Mouse (Mus musculus) retina, postnatal 7 days (tissue): ENCODE measurements around the gene Sec24b.

Experiments
- DNase-seq: peaks from one replicate; pipeline ENCODE4 v3.0.0-alpha.2; 2012; ENCODE audit warnings: low read depth, low spot score

Sec24b gene

GRCm38 (mm10) chr3:130055416-130056385 is 5.7 kb downstream of the Sec24b start:
- no peak for DNase-seq

GRCm38 (mm10) chr3:130054587-130054986 is 6.8 kb downstream of the Sec24b start:
- no peak for DNase-seq

- no peak for DNase-seq
These were observed 7.8 kb downstream of the Sec24b start for GRCm38 (mm10) chr3:130053340-130054066.

GRCm38 (mm10) chr3:130052541-130053298 is 8.6 kb downstream of the Sec24b start:
- DNase-seq, result no peak

- no peak for DNase-seq
These were observed 9.2 kb downstream of the Sec24b start for GRCm38 (mm10) chr3:130052116-130052515.

GRCm38 (mm10) chr3:130040711-130041110 is 20.6 kb downstream of the Sec24b start:
- no peak for DNase-seq

GRCm38 (mm10) chr3:130040017-130040416 is 21.3 kb downstream of the Sec24b start:
- DNase-seq, result no peak

GRCm38 (mm10) chr3:130028741-130029140 is 32.6 kb downstream of the Sec24b start:
- DNase-seq, result no peak

- no peak for DNase-seq
These were observed 35.2 kb downstream of the Sec24b start for GRCm38 (mm10) chr3:130026181-130026580.

- no peak for DNase-seq
These were observed 35.8 kb downstream of the Sec24b start for GRCm38 (mm10) chr3:130025556-130025955.

GRCm38 (mm10) chr3:130012943-130013342 is 48.4 kb downstream of the Sec24b start:
- no peak for DNase-seq

GRCm38 (mm10) chr3:130011236-130011635 is 50.1 kb downstream of the Sec24b start:
- no peak for DNase-seq

GRCm38 (mm10) chr3:130006141-130006540 is 55.2 kb downstream of the Sec24b start:
- no peak for DNase-seq

GRCm38 (mm10) chr3:130000926-130001325 is 60.4 kb downstream of the Sec24b start:
- no peak for DNase-seq

- no peak for DNase-seq
These were observed 62.8 kb downstream of the Sec24b start for GRCm38 (mm10) chr3:129998526-129998925.

GRCm38 (mm10) chr3:129998001-129998400 is 63.4 kb downstream of the Sec24b start:
- no peak for DNase-seq

GRCm38 (mm10) chr3:129997324-129997723 is 64.0 kb downstream of the Sec24b start:
- DNase-seq, result no peak

GRCm38 (mm10) chr3:129987297-129987696 is 74.1 kb downstream of the Sec24b start:
- DNase-seq, result no peak

GRCm38 (mm10) chr3:129985335-129985734 is 76.0 kb downstream of the Sec24b start:
- no peak for DNase-seq

GRCm38 (mm10) chr3:129984797-129985196 is 76.6 kb downstream of the Sec24b start:
- DNase-seq, result no peak

GRCm38 (mm10) chr3:129982271-129982670 is 79.1 kb downstream of the Sec24b start:
- DNase-seq, result no peak

GRCm38 (mm10) chr3:129981756-129982155 is 79.6 kb downstream of the Sec24b start:
- no peak for DNase-seq
